Mouse (Mus musculus) bone marrow macrophage, adult 2 months (primary cell): ENCODE results near the gene Gtpbp3. TPM values are rescaled to one million over a fixed set of nuclear protein-coding genes. Genes with fewer than 3 reads are reported as not detected.

ENCODE experiments used
- H3K27ac ChIP-seq: 2 replicates; pipeline ENCODE4 v1.5.1; 2012; ENCODE audit warnings: low read depth, low read length; ENCODE audit not compliant: insufficient read depth
- H3K4me1 ChIP-seq: 2 replicates; pipeline ENCODE4 v1.6.1; 2012; ENCODE audit warnings: low read length; ENCODE audit not compliant: control insufficient read depth, insufficient read depth
- H3K4me3 ChIP-seq: 2 replicates; pipeline ENCODE4 v1.5.1; 2012; ENCODE audit warnings: mild to moderate bottlenecking, low read length, moderate library complexity; ENCODE audit not compliant: insufficient read depth
- CTCF ChIP-seq: IDR thresholded peaks from 2 replicates; pipeline ENCODE4 v1.5.1; 2012; ENCODE audit warnings: low read depth, mild to moderate bottlenecking, low read length, moderate library complexity
- POLR2A ChIP-seq: IDR thresholded peaks from 2 replicates; pipeline ENCODE4 v1.6.1; 2012; ENCODE audit warnings: mild to moderate bottlenecking, low read depth, low read length, borderline replicate concordance
- polyA plus RNA-seq: library from polyadenylated mRNA; stranded (reverse); fragments of >200 nt; gene quantifications from 2 replicates; pipeline ENCODE4 v1.2.4, GENCODE M21; 2012; ENCODE audit not compliant: missing spikeins, insufficient read depth, insufficient read length

Gtpbp3 gene
- polyA plus RNA-seq, 1 experiment, result 11.0 TPM

- Histone ChIP-seq H3K27ac (no peak overlapping the region), H3K4me1 (no peaks in the 10 kb centered on the region), H3K4me3 (no peak overlapping the region)
- TF ChIP-seq POLR2A, result no peak
- TF ChIP-seq CTCF, result no peak
Measured at GRCm38 (mm10) chr8:71495811-71496210, 7.9 kb downstream of the Gtpbp3 start.

GRCm38 (mm10) chr8:71496481-71496880 is 8.6 kb downstream of the Gtpbp3 start:
- Histone ChIP-seq H3K4me3 (no peak overlapping the region), H3K4me1 (no peaks in the 10 kb centered on the region), H3K27ac (no peak overlapping the region)
- TF ChIP-seq CTCF (no peak), POLR2A (no peak)

GRCm38 (mm10) chr8:71497077-71497645 is 9.3 kb downstream of the Gtpbp3 start:
- Histone ChIP-seq H3K4me3 (no peak overlapping the region), H3K4me1 (no peaks in the 10 kb centered on the region), H3K27ac (no peak overlapping the region)
- TF ChIP-seq CTCF (no peak), POLR2A (no peak)

GRCm38 (mm10) chr8:71497881-71498501 is 10.1 kb downstream of the Gtpbp3 start:
- H3K27ac ChIP-seq, result no peak overlapping the region
- H3K4me3 ChIP-seq, result no peak overlapping the region
- TF ChIP-seq CTCF (no peak), POLR2A (no peak)
- no peaks in the 10 kb centered on the region for H3K4me1 ChIP-seq

GRCm38 (mm10) chr8:71498816-71499690 is 11.2 kb downstream of the Gtpbp3 start:
- TF ChIP-seq POLR2A, result no peak
- no peak for TF ChIP-seq CTCF
- no peak overlapping the region for H3K27ac ChIP-seq

GRCm38 (mm10) chr8:71504349-71504748 is 16.4 kb downstream of the Gtpbp3 start:
- no peak overlapping the region for H3K4me3 ChIP-seq
- no peaks in the 10 kb centered on the region for H3K4me1 ChIP-seq
- TF ChIP-seq POLR2A, result no peak
- no peak for TF ChIP-seq CTCF
- H3K27ac ChIP-seq, result no peak overlapping the region

More at GRCm38 (mm10) chr8:71498816-71499690, 11.2 kb downstream of the Gtpbp3 start:
- Histone ChIP-seq H3K4me3 (no peak overlapping the region), H3K4me1 (no peaks in the 10 kb centered on the region)

- no peaks in the 10 kb centered on the region for H3K4me1 ChIP-seq
- no peak for TF ChIP-seq CTCF
- TF ChIP-seq POLR2A, result no peak
- no peak overlapping the region for H3K27ac ChIP-seq
- H3K4me3 ChIP-seq, result no peak overlapping the region
Measured at GRCm38 (mm10) chr8:71505326-71505725, 17.4 kb downstream of the Gtpbp3 start.

GRCm38 (mm10) chr8:71505979-71506378 is 18.1 kb downstream of the Gtpbp3 start:
- no peak overlapping the region for H3K27ac ChIP-seq
- no peak overlapping the region for H3K4me3 ChIP-seq
- TF ChIP-seq CTCF, result no peak
- TF ChIP-seq POLR2A, result no peak
- H3K4me1 ChIP-seq, result no peaks in the 10 kb centered on the region

- Histone ChIP-seq H3K4me3 (peak overlapping the region; percentile 45), H3K27ac (no peak overlapping the region), H3K4me1 (peaks cover 2% of the 10 kb centered on the region; the same call in 1 of the 2 replicates)
- no peak for TF ChIP-seq CTCF
- TF ChIP-seq POLR2A, result no peak
Measured at GRCm38 (mm10) chr8:71507589-71508104, 19.7 kb downstream of the Gtpbp3 start.
